Mouse (Mus musculus): ENCODE measurements around the gene Dab1. TPM values are rescaled to one million over a fixed set of nuclear protein-coding genes. Genes with fewer than 3 reads are reported as not detected.

The Dab1 gene
- polyA plus RNA-seq, 1 experiment from 2014 or later, result 77.5 TPM

- H3K9ac ChIP-seq (ENCODE audit: low read depth, low read length), result no peak overlapping the region
- H3K4me2 ChIP-seq (ENCODE audit: low read length), result no peak overlapping the region
- H3K27ac ChIP-seq (ENCODE audit: low read depth, low read length), result no peak overlapping the region
- 80% methylated on average over 5 of the region's 5 CpGs for WGBS
- ATAC-seq, result no peak
- no peak overlapping the region for H3K4me3 ChIP-seq (ENCODE audit: low read length)
- no peaks in the 10 kb centered on the region for H3K9me3 ChIP-seq (ENCODE audit: control insufficient read depth, low read length)
- no peaks in the 10 kb centered on the region for H3K36me3 ChIP-seq (ENCODE audit: control insufficient read depth, insufficient read depth, low read length)
- H3K4me1 ChIP-seq (ENCODE audit: control insufficient read depth, insufficient read depth, low read depth, low read length), result peaks cover 3% of the 10 kb centered on the region; the same call in 1 of the 2 replicates
- H3K27me3 ChIP-seq (replicated peaks; ENCODE audit: control insufficient read depth, insufficient read depth, low read length), result no peaks in the 10 kb centered on the region
Observed at GRCm38 (mm10) chr4:104579946-104580544, 960.9 kb downstream of the Dab1 start.

GRCm38 (mm10) chr4:104582726-104583125, 963.6 kb downstream of the Dab1 start:
- Histone ChIP-seq H3K9ac (ENCODE audit: low read depth, low read length) (no peak overlapping the region), H3K27me3 (replicated peaks; ENCODE audit: control insufficient read depth, insufficient read depth, low read length) (no peaks in the 10 kb centered on the region), H3K4me2 (ENCODE audit: low read length) (no peak overlapping the region), H3K36me3 (ENCODE audit: control insufficient read depth, insufficient read depth, low read length) (no peaks in the 10 kb centered on the region), H3K9me3 (ENCODE audit: control insufficient read depth, low read length) (no peaks in the 10 kb centered on the region), H3K27ac (ENCODE audit: low read depth, low read length) (no peak overlapping the region), H3K4me3 (ENCODE audit: low read length) (no peak overlapping the region), H3K4me1 (ENCODE audit: control insufficient read depth, insufficient read depth, low read depth, low read length) (peaks cover 3% of the 10 kb centered on the region; the same call in 1 of the 2 replicates)
- no peak for ATAC-seq
- 45% methylated on average over 5 of the region's 5 CpGs for WGBS

DNA sequence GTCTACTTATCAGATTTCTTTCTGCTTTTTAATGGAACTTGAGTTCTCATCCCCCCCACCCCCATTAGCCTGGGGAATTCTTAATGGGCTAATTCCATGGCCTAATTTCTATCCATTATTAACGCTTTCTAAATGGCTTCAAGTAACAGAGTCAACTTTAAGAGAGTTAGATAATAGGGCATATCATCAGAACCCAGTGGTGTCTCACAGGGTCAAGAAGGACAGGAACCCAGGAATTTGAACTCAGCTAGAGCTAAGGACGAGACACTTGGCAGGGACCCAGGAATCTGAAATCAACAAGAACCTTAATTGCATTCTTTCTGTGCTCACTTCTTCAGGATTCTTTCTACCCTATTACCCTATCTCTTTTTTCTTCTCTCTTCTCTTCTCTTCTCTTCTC, 968.7 kb downstream of the Dab1 start:
- Histone ChIP-seq H3K9me3 (ENCODE audit: control insufficient read depth, low read length) (no peaks in the 10 kb centered on the region), H3K27me3 (replicated peaks; ENCODE audit: control insufficient read depth, insufficient read depth, low read length) (no peaks in the 10 kb centered on the region), H3K27ac (ENCODE audit: low read depth, low read length) (no peak overlapping the region), H3K36me3 (ENCODE audit: control insufficient read depth, insufficient read depth, low read length) (no peaks in the 10 kb centered on the region), H3K4me1 (ENCODE audit: control insufficient read depth, insufficient read depth, low read depth, low read length) (peaks cover 4% of the 10 kb centered on the region), H3K4me2 (ENCODE audit: low read length) (no peak overlapping the region), H3K4me3 (ENCODE audit: low read length) (no peak overlapping the region), H3K9ac (ENCODE audit: low read depth, low read length) (no peak overlapping the region)
- no peak for ATAC-seq
- 35% methylated on average over 2 of the region's 2 CpGs for WGBS

DNA sequence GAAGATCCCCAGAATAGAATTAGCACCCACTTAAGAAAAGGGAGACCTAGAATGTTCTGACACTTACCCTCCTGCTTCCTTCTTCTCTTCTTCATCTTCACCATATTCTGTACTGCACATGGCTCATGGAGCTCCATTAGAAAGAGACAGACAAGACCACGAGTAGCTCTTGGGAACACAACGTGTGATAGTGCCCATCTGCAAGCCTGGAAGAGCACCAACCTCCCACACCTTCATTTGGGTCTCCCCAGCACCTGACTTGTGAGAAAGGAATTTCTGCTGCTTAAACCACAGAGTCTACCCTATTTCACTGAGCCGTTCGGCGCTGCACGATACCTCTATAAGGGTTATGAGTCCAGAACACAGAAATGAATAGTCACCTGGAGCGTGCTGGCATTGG, 977.8 kb downstream of the Dab1 start:
- Histone ChIP-seq H3K4me1 (ENCODE audit: control insufficient read depth, insufficient read depth, low read depth, low read length) (no peaks in the 10 kb centered on the region), H3K27ac (ENCODE audit: low read depth, low read length) (no peak overlapping the region), H3K36me3 (ENCODE audit: control insufficient read depth, insufficient read depth, low read length) (no peaks in the 10 kb centered on the region), H3K4me3 (ENCODE audit: low read length) (no peak overlapping the region), H3K9me3 (ENCODE audit: control insufficient read depth, low read length) (no peaks in the 10 kb centered on the region), H3K9ac (ENCODE audit: low read depth, low read length) (no peak overlapping the region), H3K4me2 (ENCODE audit: low read length) (no peak overlapping the region), H3K27me3 (replicated peaks; ENCODE audit: control insufficient read depth, insufficient read depth, low read length) (no peaks in the 10 kb centered on the region)
- ATAC-seq, result no peak
- 97% methylated on average over 7 of the region's 7 CpGs for WGBS

- no peak for ATAC-seq
- 63% methylated on average over 6 of the region's 6 CpGs for WGBS
Observed at GRCm38 (mm10) chr4:104597490-104598465, 978.6 kb downstream of the Dab1 start.

DNA sequence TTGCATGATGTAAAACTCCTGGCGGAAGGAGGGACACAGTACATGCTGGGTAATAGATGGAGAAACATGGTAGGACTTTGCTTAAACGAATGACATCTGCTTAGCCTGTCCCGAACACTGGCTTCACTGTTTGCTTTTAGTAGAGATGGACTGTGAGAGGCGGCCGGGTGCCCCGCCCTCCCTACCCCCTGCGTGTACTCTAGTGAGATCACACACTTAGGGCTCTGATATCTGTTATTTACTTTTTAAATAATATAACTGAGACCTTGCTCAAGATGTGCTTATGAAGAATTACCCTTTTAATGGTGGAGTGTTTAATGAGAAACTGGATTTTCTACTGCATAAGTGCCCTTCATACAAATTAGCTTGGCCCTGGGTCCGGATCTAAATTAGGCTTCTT, 983.6 kb downstream of the Dab1 start:
- Histone ChIP-seq H3K4me1 (ENCODE audit: control insufficient read depth, insufficient read depth, low read depth, low read length) (no peaks in the 10 kb centered on the region), H3K27me3 (replicated peaks; ENCODE audit: control insufficient read depth, insufficient read depth, low read length) (no peaks in the 10 kb centered on the region), H3K27ac (ENCODE audit: low read depth, low read length) (no peak overlapping the region), H3K36me3 (ENCODE audit: control insufficient read depth, insufficient read depth, low read length) (no peaks in the 10 kb centered on the region), H3K4me3 (ENCODE audit: low read length) (no peak overlapping the region), H3K9me3 (ENCODE audit: control insufficient read depth, low read length) (no peaks in the 10 kb centered on the region), H3K9ac (ENCODE audit: low read depth, low read length) (no peak overlapping the region), H3K4me2 (ENCODE audit: low read length) (no peak overlapping the region)
- ATAC-seq, result no peak
- 79% methylated on average over 8 of the region's 8 CpGs for WGBS

More at GRCm38 (mm10) chr4:104597490-104598465, 978.6 kb downstream of the Dab1 start:
- no peak overlapping the region for H3K4me3 ChIP-seq (ENCODE audit: low read length)
- no peak overlapping the region for H3K9ac ChIP-seq (ENCODE audit: low read depth, low read length)
- no peaks in the 10 kb centered on the region for H3K4me1 ChIP-seq (ENCODE audit: control insufficient read depth, insufficient read depth, low read depth, low read length)
- no peaks in the 10 kb centered on the region for H3K36me3 ChIP-seq (ENCODE audit: control insufficient read depth, insufficient read depth, low read length)
- no peak overlapping the region for H3K4me2 ChIP-seq (ENCODE audit: low read length)
- H3K27me3 ChIP-seq (replicated peaks; ENCODE audit: control insufficient read depth, insufficient read depth, low read length), result no peaks in the 10 kb centered on the region
- no peaks in the 10 kb centered on the region for H3K9me3 ChIP-seq (ENCODE audit: control insufficient read depth, low read length)
- H3K27ac ChIP-seq (ENCODE audit: low read depth, low read length), result no peak overlapping the region

- H3K4me3 ChIP-seq (ENCODE audit: low read length), result no peak overlapping the region
- no peaks in the 10 kb centered on the region for H3K4me1 ChIP-seq (ENCODE audit: control insufficient read depth, insufficient read depth, low read depth, low read length)
- H3K27ac ChIP-seq (ENCODE audit: low read depth, low read length), result no peak overlapping the region
- no peak for ATAC-seq
- no peak overlapping the region for H3K4me2 ChIP-seq (ENCODE audit: low read length)
- H3K9me3 ChIP-seq (ENCODE audit: control insufficient read depth, low read length), result no peaks in the 10 kb centered on the region
- 92% methylated on average over 2 of the region's 2 CpGs for WGBS
- H3K36me3 ChIP-seq (ENCODE audit: control insufficient read depth, insufficient read depth, low read length), result no peaks in the 10 kb centered on the region
- no peaks in the 10 kb centered on the region for H3K27me3 ChIP-seq (replicated peaks; ENCODE audit: control insufficient read depth, insufficient read depth, low read length)
- H3K9ac ChIP-seq (ENCODE audit: low read depth, low read length), result no peak overlapping the region
Observed at GRCm38 (mm10) chr4:104604298-104604697, 985.1 kb downstream of the Dab1 start.

DNA sequence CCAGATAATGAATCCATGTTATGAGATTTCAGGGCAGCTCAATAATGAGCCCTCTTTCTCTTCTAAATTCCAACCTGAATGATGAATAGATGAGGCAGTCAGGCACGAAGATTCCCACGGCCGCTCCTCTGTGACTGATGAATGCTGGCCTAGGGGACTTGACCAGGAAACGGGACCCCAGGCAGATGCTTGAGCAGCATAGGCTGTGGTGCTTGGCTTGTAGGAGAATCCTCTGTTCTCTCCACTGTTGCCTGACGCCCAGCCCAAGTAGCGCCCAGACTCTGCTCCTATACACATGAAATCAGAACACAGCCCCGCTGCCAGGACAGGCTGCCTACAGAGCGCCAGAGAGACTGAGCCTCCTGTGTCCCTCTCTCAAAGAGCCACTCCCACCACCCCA, 987.7 kb downstream of the Dab1 start:
- Histone ChIP-seq H3K9ac (ENCODE audit: low read depth, low read length) (no peak overlapping the region), H3K27ac (ENCODE audit: low read depth, low read length) (no peak overlapping the region), H3K27me3 (replicated peaks; ENCODE audit: control insufficient read depth, insufficient read depth, low read length) (no peaks in the 10 kb centered on the region), H3K36me3 (ENCODE audit: control insufficient read depth, insufficient read depth, low read length) (no peaks in the 10 kb centered on the region), H3K9me3 (ENCODE audit: control insufficient read depth, low read length) (no peaks in the 10 kb centered on the region), H3K4me1 (ENCODE audit: control insufficient read depth, insufficient read depth, low read depth, low read length) (no peaks in the 10 kb centered on the region), H3K4me3 (ENCODE audit: low read length) (no peak overlapping the region), H3K4me2 (ENCODE audit: low read length) (no peak overlapping the region)
- ATAC-seq, result peak; percentile 58
- 17% methylated on average over 8 of the region's 8 CpGs for WGBS

DNA sequence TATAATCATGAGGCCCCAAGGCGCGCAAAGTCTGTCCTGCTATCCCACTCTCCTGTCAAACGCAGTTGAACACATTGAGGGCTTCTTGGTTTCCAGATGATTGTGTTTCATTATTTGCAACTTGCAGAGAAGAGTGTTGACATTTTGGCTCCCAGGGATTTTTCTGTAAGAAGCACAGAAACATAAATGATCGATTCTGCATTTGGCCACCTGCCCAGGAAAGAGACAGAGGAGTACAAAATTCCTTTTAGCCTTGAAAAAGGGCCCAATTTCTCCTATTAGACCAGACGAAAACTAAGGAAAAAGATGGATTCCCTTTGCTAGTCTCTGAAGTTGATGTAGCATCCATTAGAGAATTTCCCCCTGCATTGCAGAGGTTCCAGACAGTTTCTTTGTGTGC, 988.5 kb downstream of the Dab1 start:
- 52% methylated on average over 5 of the region's 5 CpGs for WGBS
- ATAC-seq, result no peak
- no peak overlapping the region for H3K4me3 ChIP-seq (ENCODE audit: low read length)

More for the DNA sequence above, 988.5 kb downstream of the Dab1 start:
- Histone ChIP-seq H3K9ac (ENCODE audit: low read depth, low read length) (no peak overlapping the region), H3K27ac (ENCODE audit: low read depth, low read length) (no peak overlapping the region), H3K27me3 (replicated peaks; ENCODE audit: control insufficient read depth, insufficient read depth, low read length) (no peaks in the 10 kb centered on the region), H3K36me3 (ENCODE audit: control insufficient read depth, insufficient read depth, low read length) (no peaks in the 10 kb centered on the region), H3K4me1 (ENCODE audit: control insufficient read depth, insufficient read depth, low read depth, low read length) (no peaks in the 10 kb centered on the region), H3K9me3 (ENCODE audit: control insufficient read depth, low read length) (0 out of 2 replicates have a peak, but pooled peaks cover 2% of the 10 kb centered on the region), H3K4me2 (ENCODE audit: low read length) (no peak overlapping the region)
